8 mouse cellular contexts compared by ENCODE assay signal in the genomic region with DNA sequence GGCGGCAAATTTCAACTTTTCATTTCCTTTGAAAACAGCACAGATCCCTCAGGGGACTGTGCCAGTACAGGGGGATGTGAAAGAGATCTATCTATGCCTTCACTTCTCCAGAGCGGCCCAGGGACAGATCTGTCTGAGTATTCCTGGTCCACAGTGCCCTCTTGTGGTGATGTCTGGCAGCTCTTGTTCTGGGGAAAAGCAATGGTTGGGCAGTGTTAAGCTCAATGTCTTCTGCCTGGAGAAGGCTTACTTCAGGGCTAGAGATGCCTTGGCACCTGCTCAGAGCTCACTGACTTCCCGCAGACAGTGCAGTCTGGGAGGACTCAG. TPM values are rescaled to one million over a fixed set of nuclear protein-coding genes. Genes with fewer than 3 reads are reported as not detected.
DNase-seq lines count a peak whose midpoint lies in the region; ATAC-seq and TF ChIP-seq lines count a peak whose summit lies in the region.

No protein-coding gene starts in this region.

- H3K4me3 ChIP-seq in cortical plate, adult 2 months (ENCODE audit: insufficient read depth, low read length) = no peak overlapping the region

- no peak overlapping the region for H3K27ac ChIP-seq in cortical plate, adult 2 months (ENCODE audit: insufficient read depth, low read length)

- intact Hi-C loops in left cerebral cortex, postnatal 10 days (cut with DNase I) = loop anchor here (2.0 kb wide), 1 partner anchor 81 kb away; no protein-coding TSS in a partner anchor

- TF ChIP-seq CTCF in cortical plate, adult 2 months (IDR thresholded peaks at IDR 0.05; ENCODE audit: extremely low read depth, insufficient read depth, low read length) = peak; percentile 97

- H3K4me1 ChIP-seq in cortical plate, adult 2 months (ENCODE audit: control insufficient read depth, insufficient read depth, low read length) = peaks cover 5% of the 10 kb centered on the region

- DNase-seq in gastrocnemius, postnatal 10 days = peak; percentile 88
- peak; percentile 90 to 91 for DNase-seq in left cerebral cortex, postnatal 10 days (ENCODE audit: extremely low spot score in 1 of 2, low spot score in 2 of 2)
- DNase-seq in right cerebral cortex, postnatal 25 days = peak; percentile 84
- DNase-seq in urinary bladder, postnatal 36 days (ENCODE audit: low spot score in 2 of 2) = peak; percentile 82 to 83

- ATAC-seq in activated CD4-positive, CD25-positive, alpha-beta regulatory T cell, adult 4 months = peak; percentile 74
- peak; percentile 77 for ATAC-seq in inflammation-experienced regulatory T-cells, adult 6 months
- peak; percentile 77 for ATAC-seq in megakaryocyte-erythroid progenitor cell, adult 5-6 weeks (replicated peaks; ENCODE audit: low FRiP score, low TSS enrichment, poor library complexity, severe bottlenecking)

- TF ChIP-seq POLR2A in cortical plate, adult 2 months (IDR thresholded peaks at IDR 0.05; ENCODE audit: extremely low read depth, insufficient read depth, low read length) = no peak

RNA-seq across cellular contexts. Expression of a gene that starts 17.8 kb away (rescaled TPM):
- 10 to 100 TPM; 12.9 to 13.1 TPM for polyA plus RNA-seq in activated CD4-positive, CD25-positive, alpha-beta regulatory T cell, adult 4 months (2017; shearing (Covaris generic))
- 12.9 and 13.2 TPM in 2 replicates for polyA plus RNA-seq in cortical plate, adult 2 months (2012; rRNA removed)
- total RNA-seq in gastrocnemius, postnatal 10 days (2021) = 1 to 10 TPM; 6.4 to 7.3 TPM
- polyA plus RNA-seq in inflammation-experienced regulatory T-cells, adult 6 months (2017; shearing (Covaris generic)) = 10 to 100 TPM; 10.9 to 17.1 (median 15.5) TPM
- total RNA-seq in left cerebral cortex, postnatal 10 days (2021) = 10 to 100 TPM; 11.0 to 12.0 TPM
- total RNA-seq in megakaryocyte-erythroid progenitor cell, adult 5-6 weeks (2014; fragmentation: Nextera tagmentation) = 15.4 and 23.5 TPM in 2 replicates
- 7.6 and 18.7 TPM in 2 replicates for total RNA-seq in megakaryocyte-erythroid progenitor cell, adult 5-6 weeks (2017)

RNA-seq across cellular contexts. Expression of a gene that starts 42.7 kb away (rescaled TPM):
- polyA plus RNA-seq in activated CD4-positive, CD25-positive, alpha-beta regulatory T cell, adult 4 months (2017; shearing (Covaris generic)) = 1 to 10 TPM; 6.8 to 8.3 TPM
- polyA plus RNA-seq in cortical plate, adult 2 months (2012; rRNA removed) = 6.7 and 7.3 TPM in 2 replicates
- 10 to 100 TPM in 1 of 2 experiments, 1 to 10 TPM in 1; 9.7 to 12.7 TPM for total RNA-seq in gastrocnemius, postnatal 10 days (2021)
- 1 to 10 TPM; 7.1 to 9.9 (median 9.4) TPM for polyA plus RNA-seq in inflammation-experienced regulatory T-cells, adult 6 months (2017; shearing (Covaris generic))
- total RNA-seq in left cerebral cortex, postnatal 10 days (2021) = 10 to 100 TPM; 26.7 TPM
- 22.3 and 26.3 TPM in 2 replicates for total RNA-seq in megakaryocyte-erythroid progenitor cell, adult 5-6 weeks (2014; fragmentation: Nextera tagmentation)
- total RNA-seq in megakaryocyte-erythroid progenitor cell, adult 5-6 weeks (2017) = 12.7 and 13.7 TPM in 2 replicates

RNA-seq across cellular contexts. Expression of a gene that starts 45.9 kb away (rescaled TPM):
- 10 to 100 TPM; 29.4 to 30.1 TPM for polyA plus RNA-seq in activated CD4-positive, CD25-positive, alpha-beta regulatory T cell, adult 4 months (2017; shearing (Covaris generic))
- 17.7 and 19.7 TPM in 2 replicates for polyA plus RNA-seq in cortical plate, adult 2 months (2012; rRNA removed)
- total RNA-seq in gastrocnemius, postnatal 10 days (2021) = 10 to 100 TPM; 10.9 to 18.6 TPM
- 10 to 100 TPM; 23.4 to 30.9 (median 28.3) TPM for polyA plus RNA-seq in inflammation-experienced regulatory T-cells, adult 6 months (2017; shearing (Covaris generic))
- total RNA-seq in left cerebral cortex, postnatal 10 days (2021) = 10 to 100 TPM; 17.1 to 19.4 TPM
- 33.4 and 47.3 TPM in 2 replicates for total RNA-seq in megakaryocyte-erythroid progenitor cell, adult 5-6 weeks (2014; fragmentation: Nextera tagmentation)
- 20.7 and 32.0 TPM in 2 replicates for total RNA-seq in megakaryocyte-erythroid progenitor cell, adult 5-6 weeks (2017)
